Mouse (Mus musculus): ENCODE measurements at regions not wholly inside any gene's neighbourhood (a gene's known extent, or its start where the extent isn't known, plus 50 kb on each side); places are given as distances from the start of the nearest gene placed in this dataset.

DNA sequence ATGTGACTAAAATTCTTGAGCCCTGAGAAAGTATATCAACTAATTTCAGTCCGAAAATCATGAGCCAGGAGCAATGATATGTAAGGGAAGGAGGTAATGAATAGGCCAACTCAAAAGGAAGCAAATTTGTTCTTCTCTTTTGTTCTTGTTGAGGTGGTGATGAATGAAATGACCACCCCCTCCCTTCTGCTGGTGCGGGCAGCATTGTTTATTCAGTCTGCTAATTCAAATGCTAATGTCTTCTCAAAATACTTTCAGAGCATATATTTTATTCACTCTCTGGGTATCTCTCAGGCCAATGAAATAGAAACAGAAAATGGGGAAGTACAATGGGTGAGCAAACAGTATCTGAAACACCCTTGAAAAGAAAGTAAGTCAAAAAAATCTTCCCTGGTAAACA, 1870.4 kb downstream of the Pcdh19 start:
- H3K27me3 ChIP-seq: no peaks in the 10 kb centered on the region
- H3K9me3 ChIP-seq: no peaks in the 10 kb centered on the region
- WGBS: 31% methylated on average over 2 of the region's 2 CpGs
- H3K36me3 ChIP-seq: no peaks in the 10 kb centered on the region
- H3K27ac ChIP-seq (replicated peaks): no peak overlapping the region
- ATAC-seq (ENCODE audit: low FRiP score, low read depth): peak; percentile 41; the same call in 1 of the 2 replicates
- no peaks in the 10 kb centered on the region for H3K4me1 ChIP-seq
- no peak overlapping the region for H3K4me2 ChIP-seq (replicated peaks)
- no peak overlapping the region for H3K4me3 ChIP-seq
- no peak overlapping the region for H3K9ac ChIP-seq (replicated peaks)

DNA sequence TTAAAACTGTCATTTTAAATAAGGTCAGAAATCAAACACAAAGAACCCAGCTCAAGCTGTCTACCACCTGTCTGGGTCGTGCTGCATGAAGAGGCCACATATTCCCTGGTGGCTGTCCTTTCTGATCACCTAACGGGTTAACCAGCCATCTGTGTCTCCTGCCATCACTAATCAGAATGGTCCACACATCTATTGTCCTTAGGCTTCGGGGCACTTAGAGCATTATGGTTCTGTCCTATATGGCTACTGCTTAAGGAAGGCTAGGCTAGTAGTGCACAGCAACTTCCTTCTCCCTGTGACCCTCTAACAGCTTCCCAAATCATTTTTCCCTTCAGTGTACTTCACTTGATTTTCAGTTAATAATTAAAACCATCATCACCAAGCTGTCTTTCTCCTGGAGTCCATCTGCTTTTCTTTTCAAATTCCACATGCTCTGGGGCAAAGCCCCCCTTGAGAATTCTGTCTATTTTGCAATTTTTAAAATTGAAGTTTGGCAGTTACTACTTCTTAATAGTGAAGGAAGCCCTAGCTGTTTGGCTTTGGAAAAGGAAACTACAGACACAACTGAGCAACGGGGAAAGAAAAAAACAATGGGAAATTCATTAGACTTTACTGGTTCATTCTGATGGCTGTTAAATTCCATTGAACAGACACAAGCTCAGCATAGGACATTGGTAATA, 1914.6 kb downstream of the Pcdh19 start:
- H3K4me3 ChIP-seq: no peak overlapping the region
- ATAC-seq (ENCODE audit: low FRiP score, low read depth): peak; percentile 83; the same call in 1 of the 2 replicates
- H3K36me3 ChIP-seq: no peaks in the 10 kb centered on the region
- H3K27ac ChIP-seq (replicated peaks): no peak overlapping the region
- no peak overlapping the region for H3K4me2 ChIP-seq (replicated peaks)
- no peaks in the 10 kb centered on the region for H3K27me3 ChIP-seq
- H3K9ac ChIP-seq (replicated peaks): no peak overlapping the region
- 52% methylated on average over 4 of the region's 4 CpGs for WGBS
- no peaks in the 10 kb centered on the region for H3K9me3 ChIP-seq
- H3K4me1 ChIP-seq: no peaks in the 10 kb centered on the region
